Mouse (Mus musculus): ENCODE measurements at regions not wholly inside any gene's neighbourhood (a gene's known extent, or its start where the extent isn't known, plus 50 kb on each side); places are given as distances from the start of the nearest gene placed in this dataset.
A peak's percentile ranks its signal among the peaks of the same experiment; 100 is the strongest.

- no peak for DNase-seq
These were observed 163.8 kb downstream of the Gm26897 start for GRCm38 (mm10) chr5:111897568-111897967.

- no peak for DNase-seq
These were observed 164.8 kb downstream of the Gm26897 start for GRCm38 (mm10) chr5:111898482-111898881.

DNA sequence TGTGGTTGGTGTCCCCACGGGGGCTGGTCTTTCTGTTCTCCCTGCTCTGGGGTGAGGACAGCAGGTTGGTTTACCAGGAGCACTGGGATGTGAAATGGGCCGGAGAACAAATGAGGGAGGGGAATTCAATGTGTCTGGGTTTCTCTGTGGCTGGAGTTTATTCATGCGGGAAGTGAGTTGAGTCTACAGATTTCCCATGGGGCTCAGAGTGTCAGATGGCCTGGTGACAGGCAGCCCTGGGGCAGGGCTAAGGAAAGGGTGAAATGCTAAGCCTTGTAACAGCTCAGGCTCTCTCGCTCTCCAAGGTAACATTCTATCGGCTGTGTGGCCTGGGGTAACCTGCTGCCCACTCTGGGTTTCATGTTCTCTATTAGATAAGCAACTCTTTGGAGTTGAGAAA, 167.5 kb downstream of the Gm26897 start:
- DNase-seq: no peak

- peak; percentile 83 for DNase-seq
These were observed 168.0 kb downstream of the Gm26897 start for GRCm38 (mm10) chr5:111901678-111902077.

DNA sequence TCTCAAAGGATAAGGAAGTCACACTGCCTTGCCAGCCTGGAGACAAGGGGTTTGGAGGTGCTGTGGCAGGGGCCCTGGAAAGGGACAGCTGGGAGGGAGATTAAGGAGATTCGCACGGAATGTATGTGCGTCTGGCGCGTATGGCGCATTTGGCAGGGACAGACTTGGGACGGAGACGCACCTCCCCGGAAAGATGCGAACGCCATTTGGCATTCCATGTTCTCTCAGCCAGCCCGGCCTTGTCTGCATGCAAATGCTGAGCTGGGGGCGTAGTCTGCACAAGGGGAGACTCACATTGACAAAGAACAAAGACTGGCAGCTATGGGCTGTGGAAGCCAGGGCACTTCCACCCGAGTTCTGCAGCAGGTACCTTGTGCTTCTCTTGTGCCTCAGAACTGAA, 174.4 kb downstream of the Gm26897 start:
- no peak for DNase-seq

DNA sequence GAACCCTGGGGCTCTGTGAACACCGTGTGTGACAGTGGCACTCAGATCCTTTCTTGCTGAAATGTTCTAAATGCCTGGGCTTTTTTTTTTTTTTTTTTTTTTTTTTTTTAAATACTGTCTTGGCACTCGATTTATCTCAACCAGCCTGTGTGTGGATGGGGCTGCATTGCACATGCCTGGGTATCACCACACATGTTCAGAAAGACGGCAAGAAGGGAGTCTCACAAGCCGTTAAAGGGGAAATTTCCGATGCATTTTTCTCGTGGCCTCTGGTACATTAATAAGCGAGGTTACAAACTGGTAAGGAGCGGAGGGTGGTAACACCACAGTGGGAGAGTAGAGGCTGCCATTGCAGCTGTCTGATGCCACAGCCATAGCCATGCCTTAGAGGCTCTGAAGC, 176.8 kb downstream of the Gm26897 start:
- no peak for DNase-seq

GRCm38 (mm10) chr5:111913354-111913753, 179.6 kb downstream of the Gm26897 start:
- no peak for DNase-seq

- no peak for DNase-seq
These were observed 180.6 kb downstream of the Gm26897 start for GRCm38 (mm10) chr5:111914296-111914695.

- no peak for DNase-seq
These were observed 184.0 kb downstream of the Gm26897 start for GRCm38 (mm10) chr5:111917643-111918252.

DNA sequence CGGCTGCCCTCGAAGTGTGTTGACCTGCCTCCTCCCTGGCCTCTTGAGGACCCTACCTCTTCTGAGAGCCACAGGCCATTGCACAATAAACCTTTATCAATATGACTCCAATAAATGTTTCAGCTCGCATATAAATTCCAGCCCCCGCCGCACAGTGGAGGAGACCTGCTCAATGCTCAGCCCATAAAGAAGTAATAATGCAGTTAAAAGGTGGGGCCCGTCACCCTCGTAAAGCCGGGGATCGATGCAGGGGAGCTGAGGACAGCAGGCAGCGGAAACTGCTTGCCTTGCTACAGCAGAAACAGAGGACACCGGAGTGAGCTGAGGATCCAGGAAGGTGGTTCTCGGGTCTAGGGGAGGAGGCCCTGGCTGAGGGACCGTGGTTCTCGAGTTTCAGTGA, 185.2 kb downstream of the Gm26897 start:
- DNase-seq: no peak

- DNase-seq: no peak
These were observed 189.4 kb downstream of the Gm26897 start for GRCm38 (mm10) chr5:111922991-111923701.

- DNase-seq: no peak
These were observed 192.0 kb downstream of the Gm26897 start for GRCm38 (mm10) chr5:111925757-111926156.

- DNase-seq: no peak
These were observed 195.7 kb downstream of the Gm26897 start for GRCm38 (mm10) chr5:111929180-111929990.

GRCm38 (mm10) chr5:111929991-111930339, 196.2 kb downstream of the Gm26897 start:
- no peak for DNase-seq

GRCm38 (mm10) chr5:111931733-111932132, 198.0 kb downstream of the Gm26897 start:
- DNase-seq: no peak

DNA sequence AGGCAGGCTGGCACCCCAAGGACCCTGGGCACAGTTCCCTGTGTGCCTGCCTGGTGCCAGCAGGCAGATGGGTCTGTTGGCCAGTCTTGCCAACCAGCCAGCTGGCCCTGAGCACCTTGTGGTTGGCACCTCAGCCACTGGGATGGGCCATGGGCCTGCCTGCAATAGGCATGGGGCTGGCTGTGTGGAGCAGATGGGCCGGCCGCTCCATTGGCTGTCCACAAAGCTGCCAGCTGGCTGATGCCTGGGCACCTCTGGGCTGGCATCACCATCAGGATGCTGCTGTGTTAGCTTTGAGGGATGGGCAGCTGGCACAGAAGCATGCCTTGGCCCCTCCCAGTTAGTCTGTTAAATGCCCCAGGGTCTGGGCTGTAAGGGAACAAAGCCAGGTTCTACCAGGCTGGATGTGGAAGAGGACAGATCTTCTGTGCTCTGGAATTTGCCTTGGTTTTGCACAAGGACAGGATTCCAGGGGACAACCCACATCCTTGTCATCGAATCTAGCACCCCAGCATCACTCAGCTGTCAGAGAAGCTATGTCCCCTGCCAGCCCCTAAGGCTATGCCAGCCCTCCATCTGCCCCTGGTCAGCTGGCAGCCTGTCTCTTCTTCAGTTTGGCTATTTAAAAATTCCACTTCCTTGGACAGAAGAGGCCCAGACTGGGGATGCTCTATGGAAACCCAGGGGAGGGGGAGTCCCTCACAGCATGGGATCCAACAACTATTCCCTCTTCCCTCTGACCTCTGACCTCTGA, 201.8 kb downstream of the Gm26897 start:
- no peak for DNase-seq

DNA sequence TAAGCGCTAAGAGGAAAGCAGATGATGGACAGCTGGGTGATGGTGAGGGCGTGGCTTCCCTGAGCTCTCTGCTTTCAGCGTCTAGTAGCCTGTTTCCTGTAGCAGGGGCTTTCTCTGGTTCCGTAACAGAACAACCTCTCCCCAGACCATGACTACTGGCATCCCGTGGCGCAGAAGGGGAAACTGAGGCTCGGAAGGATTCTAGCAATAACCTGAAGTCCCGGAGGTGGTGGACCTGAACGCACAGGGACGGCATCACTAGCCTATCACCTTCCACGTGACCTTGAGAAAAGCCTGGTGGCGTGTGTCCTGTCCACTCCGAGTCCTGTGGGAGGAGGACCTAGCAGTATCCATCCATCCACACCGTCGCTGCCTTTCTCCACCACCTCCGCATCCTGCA, 208.1 kb downstream of the Gm26897 start:
- DNase-seq: no peak

DNA sequence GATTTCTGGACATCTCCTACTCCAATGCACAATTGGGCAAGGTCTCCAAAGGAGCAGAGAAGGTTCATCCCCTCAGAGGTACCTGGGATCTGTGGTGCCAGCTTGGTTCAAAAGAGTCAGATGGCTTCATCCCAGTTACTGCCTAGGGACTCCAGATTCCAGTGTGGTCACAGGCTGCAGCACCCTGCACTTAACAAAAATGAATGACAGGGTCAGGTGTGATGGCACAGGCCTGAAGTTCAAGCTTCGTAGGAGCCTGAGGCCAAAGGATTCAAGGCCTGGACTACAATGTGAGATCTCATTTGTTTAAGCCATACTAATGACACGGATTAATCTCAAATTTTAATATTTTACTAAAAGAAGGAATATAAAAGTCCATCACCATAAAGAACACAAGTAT, 209.1 kb downstream of the Gm26897 start:
- no peak for DNase-seq

DNA sequence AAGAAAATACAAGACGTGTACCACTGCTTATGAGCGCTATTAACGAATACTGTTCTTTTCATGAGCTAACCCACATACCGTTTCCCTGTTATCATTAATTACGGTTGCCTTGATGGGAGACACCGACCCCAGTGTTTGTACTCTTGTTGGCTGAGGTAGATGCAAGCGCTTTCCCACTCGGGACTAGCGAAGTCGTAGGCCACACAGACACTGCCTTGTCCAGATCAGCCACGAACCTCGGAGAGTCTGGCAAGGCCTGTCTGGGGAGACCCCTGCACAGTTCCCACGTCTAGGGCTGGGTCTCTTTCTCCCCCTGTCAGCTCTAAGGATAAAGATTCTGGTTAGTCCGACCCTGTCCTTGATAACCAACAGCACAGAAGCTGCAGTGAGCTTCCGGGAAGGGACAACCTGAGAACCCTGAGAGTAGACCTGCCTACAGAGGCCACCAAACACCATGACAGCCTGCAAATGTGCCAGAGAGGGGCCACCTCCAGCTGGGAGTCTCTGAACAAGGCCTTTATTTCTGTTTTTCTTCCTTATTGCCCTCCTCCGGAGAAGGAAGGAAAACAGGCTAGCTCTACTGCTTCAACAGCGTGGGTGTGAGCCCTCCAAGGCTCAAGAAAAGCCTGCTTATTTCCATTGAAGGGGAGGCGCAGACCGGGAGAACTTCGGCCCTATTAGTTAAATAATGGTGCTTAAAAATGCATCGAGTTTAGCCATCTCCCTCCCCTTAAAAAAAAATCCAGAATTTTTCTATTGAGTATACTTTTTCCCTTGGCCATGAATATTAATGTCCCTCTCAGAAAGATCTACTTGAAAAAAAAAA, 209.8 kb downstream of the Gm26897 start:
- no peak for DNase-seq

GRCm38 (mm10) chr5:111944273-111944971, 210.7 kb downstream of the Gm26897 start:
- DNase-seq: no peak

GRCm38 (mm10) chr5:111944972-111945285, 211.2 kb downstream of the Gm26897 start:
- no peak for DNase-seq

- DNase-seq: no peak
These were observed 212.6 kb downstream of the Gm26897 start for GRCm38 (mm10) chr5:111946281-111946680.

Data from heart, postnatal 4 days (tissue).